Mouse (Mus musculus): ENCODE data around the gene D630023F18Rik.

D630023F18Rik gene

DNA sequence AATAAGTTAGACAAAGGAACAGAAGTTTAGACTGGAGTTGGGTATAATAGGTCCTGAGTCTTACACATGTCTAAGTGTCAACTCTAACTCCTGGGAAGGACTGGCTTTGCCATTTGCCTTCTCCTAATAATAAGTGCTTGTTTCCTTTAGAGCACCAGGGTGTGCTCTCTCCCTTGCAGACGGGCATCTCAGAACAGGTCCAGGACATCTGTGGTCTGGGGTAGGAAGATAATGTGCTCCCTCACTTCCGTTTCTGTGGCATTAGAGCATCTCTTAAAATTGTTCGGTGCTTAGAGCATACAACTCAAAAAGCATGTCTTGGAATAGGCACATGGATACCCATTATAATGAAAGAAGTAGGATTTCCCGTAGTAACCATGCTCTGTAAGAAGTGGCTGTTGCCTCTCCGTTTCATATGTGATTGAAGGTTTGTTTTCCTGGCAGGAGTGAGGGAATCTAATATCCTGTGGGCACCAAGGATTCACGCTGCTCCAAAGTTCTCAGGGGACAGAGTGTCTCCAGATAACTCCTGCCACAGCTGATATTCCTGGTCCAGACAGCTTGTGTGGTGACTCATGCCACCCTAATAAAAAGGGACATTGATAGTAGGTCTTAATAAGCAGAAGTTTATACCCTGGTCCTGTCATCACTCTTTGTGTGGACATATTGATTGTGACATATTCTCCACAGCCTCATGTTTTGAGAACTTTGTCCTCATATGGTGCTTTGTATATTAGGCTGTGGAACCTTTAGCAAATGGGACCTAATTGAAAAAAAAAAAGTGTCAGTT, 34.3 kb downstream of the D630023F18Rik start:
- H3K36me3 ChIP-seq (ENCODE audit: control insufficient read depth, insufficient read depth, low read length, poor library complexity, severe bottlenecking): no peaks in the 10 kb centered on the region
- DNase-seq (ENCODE audit: low read depth, low spot score): no peak
- no peaks in the 10 kb centered on the region for H3K27me3 ChIP-seq (ENCODE audit: control insufficient read depth, insufficient read depth, low read length, poor library complexity, severe bottlenecking)

DNA sequence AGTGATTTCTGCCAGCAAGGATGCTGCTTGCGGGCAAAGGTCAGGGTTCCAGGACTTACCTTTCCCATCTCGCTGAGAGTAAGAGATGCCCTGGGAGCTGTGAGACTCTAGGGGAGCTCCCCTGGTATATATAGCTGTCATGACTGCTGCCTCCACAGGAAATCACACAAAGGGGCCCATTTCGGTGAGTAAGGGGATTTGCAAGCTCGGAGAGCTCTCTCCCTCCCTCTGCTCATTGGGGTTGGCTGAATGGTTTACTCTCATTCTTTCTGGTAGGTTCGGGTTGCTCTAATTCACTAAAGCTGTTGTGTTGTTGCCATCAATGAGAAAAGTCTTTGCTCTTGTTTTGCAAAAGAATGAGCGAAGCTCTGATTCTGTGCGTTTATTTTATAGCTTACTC, 40.8 kb downstream of the D630023F18Rik start, which contains the start of gene Crygb:
TSS of gene Crygb (minus strand) at position 101 of the 400 bp plus-strand sequence.
- DNase-seq (ENCODE audit: low read depth, low spot score): no peak
- Histone ChIP-seq H3K36me3 (ENCODE audit: control insufficient read depth, insufficient read depth, low read length, poor library complexity, severe bottlenecking) (no peaks in the 10 kb centered on the region), H3K27me3 (ENCODE audit: control insufficient read depth, insufficient read depth, low read length, poor library complexity, severe bottlenecking) (no peaks in the 10 kb centered on the region)

GRCm38 (mm10) chr1:65075607-65076006, 47.4 kb downstream of the D630023F18Rik start:
- Histone ChIP-seq H3K36me3 (ENCODE audit: control insufficient read depth, insufficient read depth, low read length, poor library complexity, severe bottlenecking) (no peaks in the 10 kb centered on the region), H3K27me3 (ENCODE audit: control insufficient read depth, insufficient read depth, low read length, poor library complexity, severe bottlenecking) (no peaks in the 10 kb centered on the region)
- DNase-seq (ENCODE audit: low read depth, low spot score): no peak

DNA sequence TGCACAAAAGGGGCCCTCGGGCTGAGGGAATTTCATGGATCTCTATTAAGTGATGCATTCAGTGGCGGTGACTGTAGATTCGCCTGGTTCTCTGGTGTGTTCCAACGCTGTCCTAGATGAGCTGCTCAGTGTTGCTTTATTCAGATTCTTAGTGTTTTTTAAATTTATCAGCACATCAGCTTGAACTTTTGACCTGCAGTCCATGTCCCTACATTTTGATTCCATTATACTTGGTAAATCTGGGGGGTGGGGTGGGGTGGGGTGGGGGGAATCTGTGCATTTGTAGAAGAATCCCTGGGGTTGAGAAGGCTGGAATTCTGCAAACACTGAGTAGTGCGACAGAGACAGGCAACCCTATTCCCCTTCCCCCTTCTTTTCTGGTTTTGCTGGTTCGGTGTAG, 49.4 kb downstream of the D630023F18Rik start, which contains the start of gene Crygc:
TSS of gene Crygc (minus strand) at position 101 of the 400 bp plus-strand sequence.
- no peak for DNase-seq (ENCODE audit: low read depth, low spot score)
- Histone ChIP-seq H3K36me3 (ENCODE audit: control insufficient read depth, insufficient read depth, low read length, poor library complexity, severe bottlenecking) (no peaks in the 10 kb centered on the region), H3K27me3 (ENCODE audit: control insufficient read depth, insufficient read depth, low read length, poor library complexity, severe bottlenecking) (no peaks in the 10 kb centered on the region)

DNA sequence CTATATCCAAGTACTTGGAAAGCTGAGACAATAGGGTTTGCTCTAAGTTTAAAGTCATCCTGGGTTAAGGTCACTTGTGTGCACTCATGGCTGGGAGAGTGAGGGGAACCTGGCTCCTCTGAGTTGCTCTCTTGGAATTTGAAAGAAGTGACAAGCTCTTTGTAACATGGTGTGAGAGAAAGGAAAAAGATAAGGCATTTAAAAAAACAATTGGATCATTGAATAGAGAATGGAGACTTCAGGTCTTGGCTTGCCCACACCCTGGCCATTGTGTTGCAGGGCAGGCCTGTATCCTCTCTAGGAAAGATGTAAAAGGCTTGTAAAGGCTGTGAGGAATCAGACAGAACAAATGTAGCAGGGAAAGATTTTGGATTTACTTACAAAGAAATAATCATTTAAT, 55.2 kb downstream of the D630023F18Rik start:
- no peaks in the 10 kb centered on the region for H3K36me3 ChIP-seq (ENCODE audit: control insufficient read depth, insufficient read depth, low read length, poor library complexity, severe bottlenecking)
- no peak for DNase-seq (ENCODE audit: low read depth, low spot score)

DNA sequence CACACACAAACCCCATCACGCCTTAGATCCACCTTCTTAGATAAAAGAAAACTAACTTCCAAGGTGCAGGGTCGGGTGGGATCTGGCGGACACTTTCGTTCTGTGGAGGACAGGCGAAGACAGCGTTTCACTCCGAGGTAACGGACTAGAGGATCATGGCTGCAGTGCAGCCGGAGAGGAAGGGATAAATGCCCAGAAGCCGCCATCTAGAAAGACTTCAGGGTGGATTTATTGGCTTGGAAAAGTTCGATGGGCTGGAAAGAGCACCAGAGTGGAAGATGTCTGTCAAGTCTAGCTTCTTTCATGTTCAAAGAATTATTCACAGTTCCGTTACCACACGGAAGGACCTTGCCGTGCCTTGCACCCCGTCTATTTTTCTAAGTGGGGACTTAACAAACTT, 58.8 kb downstream of the D630023F18Rik start:
- Histone ChIP-seq H3K36me3 (ENCODE audit: control insufficient read depth, insufficient read depth, low read length, poor library complexity, severe bottlenecking) (no peaks in the 10 kb centered on the region), H3K27me3 (ENCODE audit: control insufficient read depth, insufficient read depth, low read length, poor library complexity, severe bottlenecking) (no peaks in the 10 kb centered on the region)
- no peak for DNase-seq (ENCODE audit: low read depth, low spot score)

More for the DNA sequence above, 55.2 kb downstream of the D630023F18Rik start:
- H3K27me3 ChIP-seq (ENCODE audit: control insufficient read depth, insufficient read depth, low read length, poor library complexity, severe bottlenecking): no peaks in the 10 kb centered on the region

GRCm38 (mm10) chr1:65063352-65063751, 59.7 kb downstream of the D630023F18Rik start, which contains the start of gene Crygd:
TSS of gene Crygd (minus strand) at chr1:65063452.
- Histone ChIP-seq H3K36me3 (ENCODE audit: control insufficient read depth, insufficient read depth, low read length, poor library complexity, severe bottlenecking) (no peaks in the 10 kb centered on the region), H3K27me3 (ENCODE audit: control insufficient read depth, insufficient read depth, low read length, poor library complexity, severe bottlenecking) (no peaks in the 10 kb centered on the region)
- DNase-seq (ENCODE audit: low read depth, low spot score): no peak

All from splenic B cell, adult 2 months (primary cell).